Mouse (Mus musculus) kidney, adult 2 months (tissue): ENCODE measurements around the gene Tfdp2.

Experiments
- CTCF ChIP-seq: fragments of 200-500 bp; conservative IDR thresholded peaks from 2 replicates; pipeline ENCODE4 v1.5.1; 2011; ENCODE audit warnings: low read depth, mild to moderate bottlenecking, control low read depth, low read length, moderate library complexity, mixed read lengths; ENCODE audit not compliant: insufficient read depth, insufficient read length
- POLR2A ChIP-seq: fragments of 200-500 bp; IDR thresholded peaks from one replicate; pipeline ENCODE4 v1.6.1; 2011; ENCODE audit warnings: low read depth, low read length, control low read depth

GRCm38 (mm10) chr9:96324502-96324901 is 128.4 kb downstream of the Tfdp2 start:
- TF ChIP-seq POLR2A, result no peak
- no peak for TF ChIP-seq CTCF
